Mouse (Mus musculus) C2C12 (cell line): ENCODE results near the gene Dync1i1.

Experiments
- CEBPB ChIP-seq: IDR thresholded peaks from one replicate; pipeline ENCODE4 v1.6.1; 2011; ENCODE audit warnings: low read depth, mild to moderate bottlenecking, control low read depth, moderate library complexity
- CTCF ChIP-seq: IDR thresholded peaks from one replicate; pipeline ENCODE4 v1.5.1; 2011; ENCODE audit not compliant: control insufficient read depth, insufficient read depth, insufficient read length
- FOSL1 ChIP-seq: IDR thresholded peaks from one replicate; pipeline ENCODE4 v1.8.0; 2011; ENCODE audit warnings: mild to moderate bottlenecking, low read length; ENCODE audit not compliant: poor library complexity, insufficient read depth, severe bottlenecking
- MAX ChIP-seq: IDR thresholded peaks from one replicate; pipeline ENCODE4 v1.6.1; 2011; ENCODE audit warnings: mild to moderate bottlenecking, control low read depth
- MYOD1 ChIP-seq: IDR thresholded peaks from one replicate; pipeline ENCODE4 v1.6.1; 2011; ENCODE audit warnings: low read depth; ENCODE audit not compliant: control insufficient read depth, insufficient read length
- MYOG ChIP-seq: IDR thresholded peaks from one replicate; pipeline ENCODE4 v1.6.1; 2011; ENCODE audit not compliant: control insufficient read depth, insufficient read length; ENCODE audit errors: extremely low read depth
- USF1 ChIP-seq: IDR thresholded peaks from one replicate; pipeline ENCODE4 v1.6.1; 2011; ENCODE audit warnings: low read depth, mild to moderate bottlenecking, control low read depth, moderate library complexity

DNA sequence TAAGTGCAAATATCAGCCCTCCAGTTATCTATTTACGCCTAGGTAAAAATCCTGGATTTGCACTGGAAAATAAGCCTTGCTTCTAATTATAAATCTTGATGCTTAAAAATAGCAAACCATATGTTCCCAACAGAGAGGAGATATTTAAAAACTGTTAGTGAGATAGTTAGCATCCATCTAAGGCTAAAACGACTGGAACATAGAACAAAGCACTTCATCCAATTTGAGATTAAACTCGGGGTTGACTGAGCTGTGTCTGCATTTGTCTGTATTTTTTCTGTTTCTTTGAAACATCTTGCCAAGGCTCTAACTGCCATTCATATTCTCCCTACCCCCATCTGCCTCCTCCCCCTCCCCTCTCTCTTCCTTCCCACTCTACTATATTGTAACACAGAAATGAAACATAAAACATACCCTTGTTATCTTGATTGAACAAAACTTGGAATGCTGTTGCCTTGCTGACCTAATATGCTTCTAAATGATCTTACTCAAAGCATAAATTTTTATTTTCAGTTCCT, 10.3 kb upstream of the Dync1i1 start:
- TF ChIP-seq CTCF (no peak), MAX (no peak), CEBPB (no peak), USF1 (no peak), MYOG (no peak), FOSL1 (no peak), MYOD1 (no peak)
